Mouse (Mus musculus) lung, adult 18-20 months (tissue): ENCODE results near the gene Fyn.

ENCODE experiments used
- DNase-seq, 2 experiments: peaks; one replicate each; pipeline ENCODE4 v3.0.0; 2022; ENCODE audit warnings: mixed read lengths in 2 of 2

The Fyn gene

GRCm38 (mm10) chr10:39412826-39413620, 44.4 kb downstream of the Fyn start:
- DNase-seq: no peak

GRCm38 (mm10) chr10:39414068-39414467, 45.4 kb downstream of the Fyn start:
- DNase-seq: no peak

GRCm38 (mm10) chr10:39415586-39415985, 46.9 kb downstream of the Fyn start:
- peak; percentile 44 to 46 for DNase-seq

GRCm38 (mm10) chr10:39417611-39418010, 49.0 kb downstream of the Fyn start:
- DNase-seq: no peak

GRCm38 (mm10) chr10:39418395-39418794, 49.7 kb downstream of the Fyn start:
- DNase-seq: peak; percentile 29 to 44

GRCm38 (mm10) chr10:39420842-39421617, 52.4 kb downstream of the Fyn start:
- peak; percentile 38 to 42 for DNase-seq

GRCm38 (mm10) chr10:39421772-39422171, 53.1 kb downstream of the Fyn start:
- DNase-seq: no peak

GRCm38 (mm10) chr10:39424643-39425042, 56.0 kb downstream of the Fyn start:
- no peak for DNase-seq

GRCm38 (mm10) chr10:39426033-39426432, 57.4 kb downstream of the Fyn start:
- no peak for DNase-seq

GRCm38 (mm10) chr10:39426833-39427490, 58.3 kb downstream of the Fyn start:
- no peak for DNase-seq

- no peak for DNase-seq
Measured at GRCm38 (mm10) chr10:39429661-39430060, 61.0 kb downstream of the Fyn start.

GRCm38 (mm10) chr10:39430074-39430764, 61.6 kb downstream of the Fyn start:
- no peak for DNase-seq

- DNase-seq: no peak
Measured at GRCm38 (mm10) chr10:39431265-39431664, 62.6 kb downstream of the Fyn start.

GRCm38 (mm10) chr10:39432648-39433568, 64.3 kb downstream of the Fyn start:
- no peak for DNase-seq

GRCm38 (mm10) chr10:39433893-39434292, 65.2 kb downstream of the Fyn start:
- DNase-seq: no peak

- DNase-seq: no peak
Measured at GRCm38 (mm10) chr10:39434758-39435448, 66.2 kb downstream of the Fyn start.

- no peak for DNase-seq
Measured at GRCm38 (mm10) chr10:39438905-39439304, 70.2 kb downstream of the Fyn start.

GRCm38 (mm10) chr10:39440506-39440905, 71.9 kb downstream of the Fyn start:
- DNase-seq: no peak

- DNase-seq: no peak
Measured at GRCm38 (mm10) chr10:39441636-39442035, 73.0 kb downstream of the Fyn start.

GRCm38 (mm10) chr10:39443122-39443521, 74.5 kb downstream of the Fyn start:
- no peak for DNase-seq

- DNase-seq: no peak
Measured at GRCm38 (mm10) chr10:39443947-39444346, 75.3 kb downstream of the Fyn start.
